Mouse (Mus musculus) limb, embryonic 11.5 days (tissue): ENCODE results near the gene Fgf23. TPM values are rescaled to one million over a fixed set of nuclear protein-coding genes. Genes with fewer than 3 reads are reported as not detected.
A peak's percentile ranks its signal among the peaks of the same experiment; 100 is the strongest.

Experiments used
- ATAC-seq: fragments of 200-750 bp; cut with Nextera tagmentation; 2 replicates; pipeline ENCODE4 v1.8.0; 2017; ENCODE audit warnings: low read depth; ENCODE audit not compliant: insufficient number of reproducible peaks, low FRiP score, low TSS enrichment
- DNase-seq: peaks from one replicate; pipeline ENCODE4 v3.0.0-alpha.2; 2015; ENCODE audit warnings: low spot score
- H3K27ac ChIP-seq: fragments of 300-500 bp; sonication (generic); replicated peaks from 2 replicates; pipeline ENCODE4 v1.5.1; 2014; ENCODE audit warnings: low read depth, mild to moderate bottlenecking, low read length
- H3K27me3 ChIP-seq: fragments of 300-500 bp; sonication (generic); 2 replicates; pipeline ENCODE4 v1.6.1; 2014; ENCODE audit warnings: mild to moderate bottlenecking, low read length, mixed read lengths; ENCODE audit not compliant: control insufficient read depth, insufficient read depth
- H3K36me3 ChIP-seq: fragments of 300-500 bp; sonication (generic); 2 replicates; pipeline ENCODE4 v1.6.1; 2014; ENCODE audit warnings: mild to moderate bottlenecking, low read length, moderate library complexity, mixed read lengths; ENCODE audit not compliant: control insufficient read depth, insufficient read depth
- H3K4me1 ChIP-seq: fragments of 300-500 bp; sonication (generic); 2 replicates; pipeline ENCODE4 v1.6.1; 2014; ENCODE audit warnings: low read length, mixed read lengths; ENCODE audit not compliant: control insufficient read depth, insufficient read depth
- H3K4me2 ChIP-seq: fragments of 300-500 bp; sonication (generic); 2 replicates; pipeline ENCODE4 v1.6.1; 2014; ENCODE audit warnings: low read depth, mild to moderate bottlenecking, moderate library complexity; ENCODE audit not compliant: severe bottlenecking
- H3K4me3 ChIP-seq: fragments of 300-500 bp; sonication (generic); 2 replicates; pipeline ENCODE4 v1.5.1; 2014; ENCODE audit warnings: low read depth, low read length
- H3K9ac ChIP-seq: fragments of 300-500 bp; sonication (generic); 2 replicates; pipeline ENCODE4 v1.6.1; 2014; ENCODE audit warnings: mild to moderate bottlenecking, low read length
- H3K9me3 ChIP-seq: fragments of 300-500 bp; sonication (generic); 2 replicates; pipeline ENCODE4 v1.6.1; 2016; ENCODE audit warnings: low read length; ENCODE audit not compliant: control insufficient read depth
- WGBS: fragments of 180-500 bp; shearing (Covaris S2); extraction: QIAGEN DNeasy Blood & Tissue Kit; methylation state at CpG from one replicate; pipeline ENCODE4 v1.1.7; 2014; 5-methylcytosine and 5-hydroxymethylcytosine counted together
- polyA plus RNA-seq: library from polyadenylated mRNA; unstranded; fragments of >200 nt; fragmentation: Nextera tagmentation; extraction: Ambion mirVana; gene quantifications from 2 replicates; pipeline ENCODE4 v1.2.1, GENCODE M21; 2014

The Fgf23 gene
- polyA plus RNA-seq = not detected in 2 replicates

- H3K27ac ChIP-seq = no peak within 1 kb of the TSS
- no peaks in the 10 kb centered on the region for H3K9me3 ChIP-seq
- H3K4me2 ChIP-seq = no peak within 1 kb of the TSS
- ATAC-seq = peak; percentile 95
- H3K4me3 ChIP-seq = no peak within 1 kb of the TSS
- H3K36me3 ChIP-seq = no peaks in the 10 kb centered on the region
- no peaks in the 10 kb centered on the region for H3K4me1 ChIP-seq
- no peak within 1 kb of the TSS for H3K9ac ChIP-seq
- WGBS = 6% methylated on average over 5 of the region's 5 CpGs
- peak; percentile 70 for DNase-seq
- no peaks in the 10 kb centered on the region for H3K27me3 ChIP-seq
These were observed at the start of gene Fgf23 for GRCm38 (mm10) chr6:127072817-127073216. Fgf23 (plus strand) TSS chr6:127072902.

- Histone ChIP-seq H3K27ac (no peak overlapping the region), H3K9ac (no peak overlapping the region), H3K36me3 (no peaks in the 10 kb centered on the region), H3K9me3 (no peaks in the 10 kb centered on the region), H3K4me3 (no peak overlapping the region), H3K4me2 (no peak overlapping the region), H3K27me3 (no peaks in the 10 kb centered on the region; the same call in 1 of the 2 replicates), H3K4me1 (peaks cover 5% of the 10 kb centered on the region; the same call in 1 of the 2 replicates)
- WGBS = 72% methylated on average over 7 of the region's 7 CpGs
- no peak for DNase-seq
- no peak for ATAC-seq
These were observed 47.9 kb upstream of the Fgf23 start for GRCm38 (mm10) chr6:127024836-127025235.

GRCm38 (mm10) chr6:127034760-127035159, 37.9 kb upstream of the Fgf23 start:
- DNase-seq = peak; percentile 57
- H3K9me3 ChIP-seq = no peaks in the 10 kb centered on the region
- ATAC-seq = no peak
- no peak overlapping the region; the same call in 1 of the 2 replicates for H3K4me2 ChIP-seq
- H3K27ac ChIP-seq = no peak overlapping the region
- H3K36me3 ChIP-seq = no peaks in the 10 kb centered on the region
- 45% methylated on average over 10 of the region's 10 CpGs for WGBS
- H3K4me3 ChIP-seq = no peak overlapping the region
- no peaks in the 10 kb centered on the region for H3K4me1 ChIP-seq
- no peak overlapping the region for H3K9ac ChIP-seq
- no peaks in the 10 kb centered on the region for H3K27me3 ChIP-seq

GRCm38 (mm10) chr6:127044909-127045308, 27.8 kb upstream of the Fgf23 start:
- H3K4me2 ChIP-seq = no peak overlapping the region
- H3K9me3 ChIP-seq = no peaks in the 10 kb centered on the region
- DNase-seq = no peak
- H3K36me3 ChIP-seq = no peaks in the 10 kb centered on the region
- H3K4me3 ChIP-seq = no peak overlapping the region
- H3K27ac ChIP-seq = no peak overlapping the region
- 67% methylated on average over 6 of the region's 6 CpGs for WGBS
- no peaks in the 10 kb centered on the region for H3K4me1 ChIP-seq
- no peak overlapping the region for H3K9ac ChIP-seq
- no peak for ATAC-seq
- no peaks in the 10 kb centered on the region for H3K27me3 ChIP-seq

GRCm38 (mm10) chr6:127050847-127051246, 21.9 kb upstream of the Fgf23 start:
- H3K4me2 ChIP-seq = no peak overlapping the region

GRCm38 (mm10) chr6:127056990-127057588, 15.6 kb upstream of the Fgf23 start:
- no peak for DNase-seq
- no peaks in the 10 kb centered on the region for H3K4me1 ChIP-seq

More at GRCm38 (mm10) chr6:127050847-127051246, 21.9 kb upstream of the Fgf23 start:
- WGBS = 12% methylated on average over 4 of the region's 4 CpGs
- no peaks in the 10 kb centered on the region for H3K9me3 ChIP-seq
- no peak overlapping the region for H3K9ac ChIP-seq
- H3K27me3 ChIP-seq = no peaks in the 10 kb centered on the region
- no peak overlapping the region for H3K4me3 ChIP-seq
- peak; percentile 70 for DNase-seq
- no peaks in the 10 kb centered on the region for H3K36me3 ChIP-seq
- 0 out of 2 replicates have a peak, but pooled peaks have one; percentile 60 for ATAC-seq
- H3K4me1 ChIP-seq = peaks cover 3% of the 10 kb centered on the region; the same call in 1 of the 2 replicates
- 0 out of 2 replicates have a peak overlapping the region, but pooled peaks have one; percentile 49 for H3K27ac ChIP-seq

GRCm38 (mm10) chr6:127059975-127060374, 12.7 kb upstream of the Fgf23 start:
- peaks cover 3% of the 10 kb centered on the region; the same call in 1 of the 2 replicates for H3K4me1 ChIP-seq
- H3K36me3 ChIP-seq = no peaks in the 10 kb centered on the region
- H3K27ac ChIP-seq = no peak overlapping the region
- no peak overlapping the region for H3K4me2 ChIP-seq
- no peak for DNase-seq
- H3K9ac ChIP-seq = no peak overlapping the region
- ATAC-seq = no peak
- no peak overlapping the region for H3K4me3 ChIP-seq
- 84% methylated on average over 4 of the region's 4 CpGs for WGBS
- H3K27me3 ChIP-seq = no peaks in the 10 kb centered on the region
- H3K9me3 ChIP-seq = no peaks in the 10 kb centered on the region

More at GRCm38 (mm10) chr6:127056990-127057588, 15.6 kb upstream of the Fgf23 start:
- H3K9me3 ChIP-seq = no peaks in the 10 kb centered on the region
- no peak overlapping the region for H3K27ac ChIP-seq
- H3K9ac ChIP-seq = no peak overlapping the region
- 86% methylated on average over 12 of the region's 12 CpGs for WGBS
- ATAC-seq = no peak
- no peak overlapping the region for H3K4me3 ChIP-seq
- H3K4me2 ChIP-seq = no peak overlapping the region
- H3K27me3 ChIP-seq = no peaks in the 10 kb centered on the region
- no peaks in the 10 kb centered on the region for H3K36me3 ChIP-seq

- Histone ChIP-seq H3K4me1 (peaks cover 3% of the 10 kb centered on the region; the same call in 1 of the 2 replicates), H3K27me3 (no peaks in the 10 kb centered on the region), H3K27ac (no peak overlapping the region), H3K4me3 (no peak overlapping the region), H3K9ac (no peak overlapping the region), H3K9me3 (no peaks in the 10 kb centered on the region), H3K36me3 (no peaks in the 10 kb centered on the region), H3K4me2 (no peak overlapping the region)
- DNase-seq (no peak), ATAC-seq (no peak)
- WGBS = 75% methylated on average over 3 of the region's 3 CpGs
These were observed 8.8 kb upstream of the Fgf23 start for GRCm38 (mm10) chr6:127063915-127064314.
